Mouse (Mus musculus) stomach, postnatal 0 days (tissue): ENCODE data around the gene Strn. TPM values are rescaled to one million over a fixed set of nuclear protein-coding genes. Genes with fewer than 3 reads are reported as not detected.

Source experiments
- ATAC-seq: fragments of 200-750 bp; cut with Nextera tagmentation; 2 replicates; pipeline ENCODE4 v1.8.0; 2017; ENCODE audit not compliant: low FRiP score, low TSS enrichment
- DNase-seq: peaks from one replicate; pipeline ENCODE4 v3.0.0-alpha.2; 2016; ENCODE audit warnings: low spot score
- H3K27ac ChIP-seq: fragments of 300-500 bp; sonication (generic); replicated peaks from 2 replicates; pipeline ENCODE4 v1.5.1; 2014; ENCODE audit warnings: mild to moderate bottlenecking, control low read depth
- H3K27me3 ChIP-seq: fragments of 300-500 bp; sonication (generic); 2 replicates; pipeline ENCODE4 v1.6.1; 2014; ENCODE audit warnings: low read length; ENCODE audit not compliant: control insufficient read depth, insufficient read depth
- H3K36me3 ChIP-seq: fragments of 300-500 bp; sonication (generic); 2 replicates; pipeline ENCODE4 v1.6.1; 2014; ENCODE audit warnings: low read length, mixed read lengths; ENCODE audit not compliant: control insufficient read depth, insufficient read depth
- H3K4me1 ChIP-seq: fragments of 300-500 bp; sonication (generic); replicated peaks from 2 replicates; pipeline ENCODE4 v1.6.1; 2014; ENCODE audit warnings: antibody characterized with exemption; ENCODE audit not compliant: control insufficient read depth, insufficient read depth
- H3K4me2 ChIP-seq: fragments of 300-500 bp; sonication (generic); replicated peaks from 2 replicates; pipeline ENCODE4 v1.6.1; 2014; ENCODE audit warnings: low read depth, mild to moderate bottlenecking, control low read depth, moderate library complexity
- H3K4me3 ChIP-seq: fragments of 300-500 bp; sonication (generic); 2 replicates; pipeline ENCODE4 v1.5.1; 2014; ENCODE audit warnings: low read depth, low read length, control low read depth
- H3K9ac ChIP-seq: fragments of 300-500 bp; sonication (generic); 2 replicates; pipeline ENCODE4 v1.6.1; 2014; ENCODE audit warnings: mild to moderate bottlenecking, low read length, control low read depth, mixed read lengths
- H3K9me3 ChIP-seq: fragments of 300-500 bp; sonication (generic); 2 replicates; pipeline ENCODE4 v1.6.1; 2016; ENCODE audit warnings: low read length; ENCODE audit not compliant: control insufficient read depth
- CTCF ChIP-seq: IDR thresholded peaks from 2 replicates; pipeline ENCODE4 v1.5.1; 2016; ENCODE audit warnings: antibody characterized with exemption, low read depth, mild to moderate bottlenecking, moderate library complexity
- EP300 ChIP-seq: optimal IDR thresholded peaks from 2 replicates; pipeline ENCODE3; 2016; ENCODE audit warnings: antibody characterized with exemption
- WGBS: fragments of 180-500 bp; shearing (Covaris S2); extraction: QIAGEN DNeasy Blood & Tissue Kit; methylation state at CpG from one replicate; pipeline ENCODE4 v1.1.7; 2014; 5-methylcytosine and 5-hydroxymethylcytosine counted together
- polyA plus RNA-seq: library from polyadenylated mRNA; unstranded; fragments of >200 nt; fragmentation: Nextera tagmentation; extraction: Ambion mirVana; gene quantifications from 2 replicates; pipeline ENCODE4 v1.2.1, GENCODE M21; 2015

The Strn gene
- polyA plus RNA-seq, 1 experiment from 2014 or later, result 3.3 TPM

DNA sequence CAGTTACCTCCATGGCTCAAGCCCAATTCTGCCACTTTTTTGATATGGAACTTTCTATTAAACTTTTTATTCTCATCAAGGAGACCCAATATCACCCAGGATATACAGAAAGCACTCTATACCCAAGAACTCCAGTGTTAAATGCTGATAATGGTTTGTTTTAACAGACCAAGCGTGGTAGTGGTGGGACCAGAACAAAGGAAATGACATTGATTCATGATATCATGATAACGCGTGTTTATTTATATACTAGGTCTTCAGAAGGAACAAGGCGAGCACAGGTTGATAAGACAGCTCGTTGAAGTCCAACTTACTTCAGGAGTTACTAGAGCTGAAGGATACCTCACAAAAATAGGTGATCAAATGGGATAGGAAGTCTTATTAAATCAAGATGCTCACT is 52.0 kb downstream of the Strn start:
- Histone ChIP-seq H3K36me3 (no peaks in the 10 kb centered on the region; the same call in 1 of the 2 replicates), H3K4me1 (no peaks in the 10 kb centered on the region), H3K9ac (no peak overlapping the region), H3K9me3 (no peaks in the 10 kb centered on the region), H3K27me3 (no peaks in the 10 kb centered on the region), H3K4me3 (no peak overlapping the region), H3K27ac (no peak overlapping the region), H3K4me2 (no peak overlapping the region)
- 41% methylated on average over 5 of the region's 5 CpGs for WGBS
- TF ChIP-seq CTCF, result no peak
- TF ChIP-seq EP300, result no peak
- DNase-seq, result no peak
- no peak for ATAC-seq

DNA sequence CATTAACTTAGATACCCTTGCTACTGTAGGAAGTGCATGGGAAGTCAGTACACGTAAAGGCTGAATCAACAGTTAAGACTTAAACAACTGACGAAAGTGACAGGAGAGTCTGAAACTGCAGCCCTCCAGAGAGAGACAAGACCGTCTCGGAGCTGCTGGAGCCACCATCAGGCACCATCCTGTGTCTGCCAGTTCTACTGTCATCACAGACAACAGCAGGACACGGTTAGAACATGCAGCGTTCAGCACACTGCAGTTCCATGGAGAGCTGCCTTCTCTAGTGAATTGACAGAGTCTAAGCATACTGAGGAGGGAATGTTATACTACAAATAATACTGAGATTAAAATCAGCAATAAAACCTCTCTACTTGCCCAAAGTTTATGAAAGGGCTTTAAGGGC is 54.6 kb downstream of the Strn start:
- WGBS, result 69% methylated on average over 6 of the region's 6 CpGs
- DNase-seq, result no peak
- Histone ChIP-seq H3K27ac (no peak overlapping the region), H3K9me3 (no peaks in the 10 kb centered on the region), H3K4me1 (no peaks in the 10 kb centered on the region), H3K4me2 (no peak overlapping the region), H3K9ac (no peak overlapping the region), H3K36me3 (no peaks in the 10 kb centered on the region; the same call in 1 of the 2 replicates), H3K4me3 (no peak overlapping the region), H3K27me3 (no peaks in the 10 kb centered on the region)
- TF ChIP-seq CTCF (no peak), EP300 (no peak)
- no peak for ATAC-seq

- TF ChIP-seq EP300 (no peak), CTCF (no peak)
- Histone ChIP-seq H3K27me3 (no peaks in the 10 kb centered on the region), H3K4me3 (no peak overlapping the region), H3K36me3 (no peaks in the 10 kb centered on the region; the same call in 1 of the 2 replicates), H3K9ac (no peak overlapping the region), H3K27ac (no peak overlapping the region), H3K4me2 (no peak overlapping the region), H3K9me3 (no peaks in the 10 kb centered on the region), H3K4me1 (no peaks in the 10 kb centered on the region)
- DNase-seq, result no peak
- ATAC-seq, result no peak
- 77% methylated on average over 11 of the region's 11 CpGs for WGBS
Observed at GRCm38 (mm10) chr17:78679503-78679902, 57.5 kb downstream of the Strn start.

DNA sequence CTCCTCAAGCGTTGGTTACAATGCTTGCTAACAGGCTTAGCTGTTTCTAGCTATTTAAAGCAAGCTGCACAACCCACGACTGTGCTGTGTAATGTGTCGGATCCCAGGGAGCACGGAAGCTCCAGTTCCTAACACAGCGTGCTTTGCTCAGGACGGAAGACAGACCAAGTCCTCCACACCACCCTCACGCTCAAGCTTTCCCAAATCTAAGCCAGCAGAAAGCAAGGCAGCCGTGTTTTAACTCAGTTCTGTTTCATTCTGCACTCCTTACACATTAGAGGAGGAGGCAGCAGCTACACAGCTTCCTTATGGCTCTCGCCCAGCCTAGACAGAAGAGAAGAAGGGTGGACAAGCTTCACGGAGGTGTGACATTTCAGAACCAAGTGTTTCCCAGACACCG is 60.2 kb downstream of the Strn start:
- no peak overlapping the region for H3K9ac ChIP-seq
- DNase-seq, result no peak
- no peak overlapping the region for H3K4me2 ChIP-seq
- 77% methylated on average over 11 of the region's 11 CpGs for WGBS
- TF ChIP-seq CTCF (no peak), EP300 (no peak)
- no peak for ATAC-seq
- H3K4me3 ChIP-seq, result no peak overlapping the region
- no peak overlapping the region for H3K27ac ChIP-seq
- H3K9me3 ChIP-seq, result no peaks in the 10 kb centered on the region
- H3K27me3 ChIP-seq, result no peaks in the 10 kb centered on the region
- H3K36me3 ChIP-seq, result no peaks in the 10 kb centered on the region; the same call in 1 of the 2 replicates
- H3K4me1 ChIP-seq, result no peaks in the 10 kb centered on the region

- no peak for ATAC-seq
- no peak overlapping the region for H3K9ac ChIP-seq
- no peak overlapping the region for H3K4me2 ChIP-seq
- H3K4me1 ChIP-seq, result no peaks in the 10 kb centered on the region
- no peaks in the 10 kb centered on the region for H3K9me3 ChIP-seq
- H3K4me3 ChIP-seq, result no peak overlapping the region
- TF ChIP-seq EP300 (no peak), CTCF (no peak)
- H3K36me3 ChIP-seq, result peaks cover 13% of the 10 kb centered on the region
- H3K27me3 ChIP-seq, result no peaks in the 10 kb centered on the region
- WGBS, result 83% methylated on average over 9 of the region's 9 CpGs
- H3K27ac ChIP-seq, result no peak overlapping the region
- DNase-seq, result no peak
Observed at GRCm38 (mm10) chr17:78664962-78665545, 71.9 kb downstream of the Strn start.

GRCm38 (mm10) chr17:78654841-78655240 is 82.2 kb downstream of the Strn start:
- H3K9me3 ChIP-seq, result no peaks in the 10 kb centered on the region
- WGBS, result 69% methylated on average over 10 of the region's 10 CpGs
- H3K4me2 ChIP-seq, result no peak overlapping the region
- no peak for TF ChIP-seq EP300
- TF ChIP-seq CTCF, result no peak
- H3K9ac ChIP-seq, result no peak overlapping the region
- no peak overlapping the region for H3K4me3 ChIP-seq
- DNase-seq (no peak), ATAC-seq (no peak)
- H3K4me1 ChIP-seq, result no peaks in the 10 kb centered on the region
- no peak overlapping the region for H3K27ac ChIP-seq
- no peaks in the 10 kb centered on the region for H3K27me3 ChIP-seq
- H3K36me3 ChIP-seq, result peaks cover 16% of the 10 kb centered on the region
